Mouse (Mus musculus): Measurements from ENCODE around the gene Ppp1r16b. TPM values are rescaled to one million over a fixed set of nuclear protein-coding genes. Genes with fewer than 3 reads are reported as not detected.

The Ppp1r16b gene
- polyA plus RNA-seq, 1 experiment from 2014 or later, result 27.7 TPM

GRCm38 (mm10) chr2:158721481-158721880 lies 56.3 kb downstream of the Ppp1r16b start:
- Histone ChIP-seq H3K36me3 (ENCODE audit: control insufficient read depth, insufficient read depth, low read length) (no peaks in the 10 kb centered on the region), H3K27me3 (ENCODE audit: control insufficient read depth, insufficient read depth, low read depth, low read length) (no peaks in the 10 kb centered on the region), H3K9me3 (replicated peaks; ENCODE audit: control insufficient read depth, low read length, poor library complexity, severe bottlenecking) (no peaks in the 10 kb centered on the region), H3K4me1 (ENCODE audit: control insufficient read depth, insufficient read depth, low read length) (peaks cover 9% of the 10 kb centered on the region; the same call in 1 of the 2 replicates), H3K4me3 (ENCODE audit: low read depth, low read length) (no peak overlapping the region), H3K4me2 (ENCODE audit: low read length) (no peak overlapping the region), H3K9ac (ENCODE audit: low read depth, low read length) (no peak overlapping the region), H3K27ac (ENCODE audit: low read length) (no peak overlapping the region)
- WGBS, result 34% methylated on average over 3 of the region's 3 CpGs
- ATAC-seq, result no peak

- H3K9ac ChIP-seq (ENCODE audit: low read depth, low read length), result no peak overlapping the region
- ATAC-seq, result no peak
- no peaks in the 10 kb centered on the region for H3K36me3 ChIP-seq (ENCODE audit: control insufficient read depth, insufficient read depth, low read length)
- no peak overlapping the region for H3K27ac ChIP-seq (ENCODE audit: low read length)
- WGBS, result 83% methylated on average over 4 of the region's 4 CpGs
- H3K4me3 ChIP-seq (ENCODE audit: low read depth, low read length), result no peak overlapping the region
- H3K4me1 ChIP-seq (ENCODE audit: control insufficient read depth, insufficient read depth, low read length), result peaks cover 9% of the 10 kb centered on the region; the same call in 1 of the 2 replicates
- no peaks in the 10 kb centered on the region for H3K27me3 ChIP-seq (ENCODE audit: control insufficient read depth, insufficient read depth, low read depth, low read length)
- H3K9me3 ChIP-seq (replicated peaks; ENCODE audit: control insufficient read depth, low read length, poor library complexity, severe bottlenecking), result no peaks in the 10 kb centered on the region
- no peak overlapping the region for H3K4me2 ChIP-seq (ENCODE audit: low read length)
These were observed 56.9 kb downstream of the Ppp1r16b start for GRCm38 (mm10) chr2:158722135-158722534.

- WGBS, result 57% methylated on average over 6 of the region's 6 CpGs
- ATAC-seq, result no peak
- Histone ChIP-seq H3K36me3 (ENCODE audit: control insufficient read depth, insufficient read depth, low read length) (no peaks in the 10 kb centered on the region), H3K4me3 (ENCODE audit: low read depth, low read length) (no peak overlapping the region), H3K27ac (ENCODE audit: low read length) (no peak overlapping the region; the same call in 1 of the 2 replicates), H3K27me3 (ENCODE audit: control insufficient read depth, insufficient read depth, low read depth, low read length) (no peaks in the 10 kb centered on the region), H3K4me1 (ENCODE audit: control insufficient read depth, insufficient read depth, low read length) (peaks cover 9% of the 10 kb centered on the region; the same call in 1 of the 2 replicates), H3K4me2 (ENCODE audit: low read length) (no peak overlapping the region), H3K9ac (ENCODE audit: low read depth, low read length) (no peak overlapping the region), H3K9me3 (replicated peaks; ENCODE audit: control insufficient read depth, low read length, poor library complexity, severe bottlenecking) (no peaks in the 10 kb centered on the region)
These were observed 57.9 kb downstream of the Ppp1r16b start for GRCm38 (mm10) chr2:158722991-158723551.

GRCm38 (mm10) chr2:158723806-158724205 lies 58.6 kb downstream of the Ppp1r16b start:
- no peak overlapping the region for H3K9ac ChIP-seq (ENCODE audit: low read depth, low read length)
- H3K27me3 ChIP-seq (ENCODE audit: control insufficient read depth, insufficient read depth, low read depth, low read length), result no peaks in the 10 kb centered on the region
- no peak for ATAC-seq
- peaks cover 9% of the 10 kb centered on the region; the same call in 1 of the 2 replicates for H3K4me1 ChIP-seq (ENCODE audit: control insufficient read depth, insufficient read depth, low read length)
- H3K36me3 ChIP-seq (ENCODE audit: control insufficient read depth, insufficient read depth, low read length), result no peaks in the 10 kb centered on the region
- H3K9me3 ChIP-seq (replicated peaks; ENCODE audit: control insufficient read depth, low read length, poor library complexity, severe bottlenecking), result no peaks in the 10 kb centered on the region
- no peak overlapping the region for H3K4me2 ChIP-seq (ENCODE audit: low read length)
- H3K27ac ChIP-seq (ENCODE audit: low read length), result no peak overlapping the region; the same call in 1 of the 2 replicates
- no peak overlapping the region for H3K4me3 ChIP-seq (ENCODE audit: low read depth, low read length)
- WGBS, result 45% methylated on average over 6 of the region's 6 CpGs

- H3K4me2 ChIP-seq (ENCODE audit: low read length), result no peak overlapping the region
- H3K27me3 ChIP-seq (ENCODE audit: control insufficient read depth, insufficient read depth, low read depth, low read length), result no peaks in the 10 kb centered on the region
- H3K4me3 ChIP-seq (ENCODE audit: low read depth, low read length), result no peak overlapping the region
- 73% methylated on average over 6 of the region's 6 CpGs for WGBS
- H3K9me3 ChIP-seq (replicated peaks; ENCODE audit: control insufficient read depth, low read length, poor library complexity, severe bottlenecking), result no peaks in the 10 kb centered on the region
- ATAC-seq, result no peak
- H3K9ac ChIP-seq (ENCODE audit: low read depth, low read length), result no peak overlapping the region
- H3K27ac ChIP-seq (ENCODE audit: low read length), result no peak overlapping the region
- no peaks in the 10 kb centered on the region for H3K36me3 ChIP-seq (ENCODE audit: control insufficient read depth, insufficient read depth, low read length)
- peaks cover 9% of the 10 kb centered on the region; the same call in 1 of the 2 replicates for H3K4me1 ChIP-seq (ENCODE audit: control insufficient read depth, insufficient read depth, low read length)
These were observed 61.1 kb downstream of the Ppp1r16b start for GRCm38 (mm10) chr2:158726252-158726651.

- Histone ChIP-seq H3K36me3 (ENCODE audit: control insufficient read depth, insufficient read depth, low read length) (no peaks in the 10 kb centered on the region), H3K9ac (ENCODE audit: low read depth, low read length) (no peak overlapping the region), H3K27ac (ENCODE audit: low read length) (no peak overlapping the region), H3K9me3 (replicated peaks; ENCODE audit: control insufficient read depth, low read length, poor library complexity, severe bottlenecking) (no peaks in the 10 kb centered on the region), H3K4me2 (ENCODE audit: low read length) (no peak overlapping the region), H3K4me1 (ENCODE audit: control insufficient read depth, insufficient read depth, low read length) (peaks cover 2% of the 10 kb centered on the region; the same call in 1 of the 2 replicates), H3K27me3 (ENCODE audit: control insufficient read depth, insufficient read depth, low read depth, low read length) (no peaks in the 10 kb centered on the region), H3K4me3 (ENCODE audit: low read depth, low read length) (no peak overlapping the region)
- 52% methylated on average over 7 of the region's 7 CpGs for WGBS
- no peak for ATAC-seq
These were observed 63.0 kb downstream of the Ppp1r16b start for GRCm38 (mm10) chr2:158728061-158728815.

- ATAC-seq, result no peak
- H3K27me3 ChIP-seq (ENCODE audit: control insufficient read depth, insufficient read depth, low read depth, low read length), result no peaks in the 10 kb centered on the region
- 79% methylated on average over 3 of the region's 3 CpGs for WGBS
- H3K9me3 ChIP-seq (replicated peaks; ENCODE audit: control insufficient read depth, low read length, poor library complexity, severe bottlenecking), result no peaks in the 10 kb centered on the region
- no peak overlapping the region for H3K27ac ChIP-seq (ENCODE audit: low read length)
- no peak overlapping the region for H3K9ac ChIP-seq (ENCODE audit: low read depth, low read length)
- H3K4me2 ChIP-seq (ENCODE audit: low read length), result no peak overlapping the region
- no peaks in the 10 kb centered on the region for H3K4me1 ChIP-seq (ENCODE audit: control insufficient read depth, insufficient read depth, low read length)
- no peak overlapping the region for H3K4me3 ChIP-seq (ENCODE audit: low read depth, low read length)
- H3K36me3 ChIP-seq (ENCODE audit: control insufficient read depth, insufficient read depth, low read length), result no peaks in the 10 kb centered on the region
These were observed 65.7 kb downstream of the Ppp1r16b start for GRCm38 (mm10) chr2:158730896-158731295.

GRCm38 (mm10) chr2:158732521-158732920 lies 67.3 kb downstream of the Ppp1r16b start:
- H3K9ac ChIP-seq (ENCODE audit: low read depth, low read length), result no peak overlapping the region
- WGBS, result 92% methylated on average over 9 of the region's 9 CpGs

GRCm38 (mm10) chr2:158733136-158733535 lies 67.9 kb downstream of the Ppp1r16b start:
- Histone ChIP-seq H3K4me1 (ENCODE audit: control insufficient read depth, insufficient read depth, low read length) (no peaks in the 10 kb centered on the region), H3K9ac (ENCODE audit: low read depth, low read length) (no peak overlapping the region), H3K4me2 (ENCODE audit: low read length) (no peak overlapping the region), H3K27ac (ENCODE audit: low read length) (no peak overlapping the region), H3K36me3 (ENCODE audit: control insufficient read depth, insufficient read depth, low read length) (no peaks in the 10 kb centered on the region), H3K4me3 (ENCODE audit: low read depth, low read length) (no peak overlapping the region), H3K9me3 (replicated peaks; ENCODE audit: control insufficient read depth, low read length, poor library complexity, severe bottlenecking) (no peaks in the 10 kb centered on the region), H3K27me3 (ENCODE audit: control insufficient read depth, insufficient read depth, low read depth, low read length) (no peaks in the 10 kb centered on the region)
- ATAC-seq, result no peak
- 88% methylated on average over 4 of the region's 4 CpGs for WGBS

More at GRCm38 (mm10) chr2:158732521-158732920, 67.3 kb downstream of the Ppp1r16b start:
- Histone ChIP-seq H3K27me3 (ENCODE audit: control insufficient read depth, insufficient read depth, low read depth, low read length) (no peaks in the 10 kb centered on the region), H3K4me2 (ENCODE audit: low read length) (no peak overlapping the region), H3K9me3 (replicated peaks; ENCODE audit: control insufficient read depth, low read length, poor library complexity, severe bottlenecking) (no peaks in the 10 kb centered on the region), H3K4me3 (ENCODE audit: low read depth, low read length) (no peak overlapping the region), H3K4me1 (ENCODE audit: control insufficient read depth, insufficient read depth, low read length) (no peaks in the 10 kb centered on the region), H3K27ac (ENCODE audit: low read length) (no peak overlapping the region), H3K36me3 (ENCODE audit: control insufficient read depth, insufficient read depth, low read length) (no peaks in the 10 kb centered on the region)
- no peak for ATAC-seq

Measured in midbrain, embryonic 16.5 days (tissue).